Comparison of ENCODE assay signal across 9 mouse cellular contexts in genomic region chr10:111107387-111107786, GRCm38 (mm10). TPM values are rescaled to one million over a fixed set of nuclear protein-coding genes. Genes with fewer than 3 reads are reported as not detected.
DNase-seq lines count a peak whose midpoint lies in the region; ATAC-seq and TF ChIP-seq lines count a peak whose summit lies in the region.
"Had no signal": no experiment of that assay in that cellular context is flagged by ENCODE, and none has a peak within 500 bp of the region (broad histone marks: within the 10 kb centered on the region; RNA-seq: fewer than 3 reads in every experiment).

No protein-coding gene starts in this region.

- peak; percentile 79 for TF ChIP-seq CTCF in heart, adult 2 months (IDR thresholded peaks at IDR 0.05)
- peak; percentile 73 for TF ChIP-seq CTCF in left cerebral cortex, adult 2 months (IDR thresholded peaks at IDR 0.05)

- ATAC-seq in heart, embryonic 12.5 days (ENCODE audit: insufficient number of reproducible peaks, low FRiP score) = no peak
- peak; percentile 71 for ATAC-seq in CD4-positive, CD25-positive, alpha-beta regulatory T cell, adult 4 months

- H3K79me2 ChIP-seq in heart, adult 2 months (replicated peaks; ENCODE audit: control insufficient read depth, insufficient read depth, low read length) = no peaks in the 10 kb centered on the region

- 57% methylated on average over 7 of the region's 7 CpGs for WGBS in heart, adult 2 months
- 51% methylated on average over 7 of the region's 7 CpGs for WGBS in heart, embryonic 12.5 days

- TF ChIP-seq POLR2A in heart, adult 2 months (IDR thresholded peaks at IDR 0.05; ENCODE audit: insufficient read depth, low read depth, low read length) = no peak

- H3K4me3 ChIP-seq in heart, adult 2 months = no peak overlapping the region
- no peak overlapping the region for H3K4me3 ChIP-seq in heart, embryonic 12.5 days
- H3K4me3 ChIP-seq in left cerebral cortex, adult 2 months = no peak overlapping the region
- peak overlapping the region; percentile 76 for H3K4me3 ChIP-seq in megakaryocyte, embryonic 14.5 days (replicated peaks)
- H3K4me3 ChIP-seq: myocyte had no signal

- TF ChIP-seq EP300 in heart, adult 2 months (IDR thresholded peaks at IDR 0.05; ENCODE audit: insufficient read depth, low read depth, low read length) = 0 out of 2 replicates have a peak, but pooled peaks have one; percentile 13

- H3K4me2 ChIP-seq in heart, embryonic 12.5 days = no peak overlapping the region

- peaks cover 5% of the 10 kb centered on the region for H3K4me1 ChIP-seq in heart, adult 2 months (ENCODE audit: control insufficient read depth, insufficient read depth, low read length)
- H3K4me1 ChIP-seq in heart, embryonic 12.5 days (replicated peaks) = peaks cover 17% of the 10 kb centered on the region
- H3K4me1 ChIP-seq in megakaryocyte, embryonic 14.5 days = peaks cover 50% of the 10 kb centered on the region

- H3K9ac ChIP-seq in heart, adult 2 months (ENCODE audit: low read depth, low read length) = no peak overlapping the region
- H3K9ac ChIP-seq in heart, embryonic 12.5 days = no peak overlapping the region

- H3K27ac ChIP-seq in heart, adult 2 months = no peak overlapping the region
- H3K27ac ChIP-seq in heart, embryonic 12.5 days (ENCODE audit: poor library complexity, severe bottlenecking) = no peak overlapping the region
- H3K27ac ChIP-seq in left cerebral cortex, adult 2 months = no peak overlapping the region

- intact Hi-C loops in heart, adult 2 months (cut with DNase I) = no loop called here
- intact Hi-C loops in left cerebral cortex, adult 2 months (cut with DNase I) = loop anchor here (5.0 kb wide), 1 partner anchor 55 kb away; the partner anchor contains the start of gene Osbpl8

- H3K9me3 ChIP-seq in heart, embryonic 12.5 days (replicated peaks) = no peaks in the 10 kb centered on the region
- 0 out of 2 replicates have a peak, but pooled peaks cover 3% of the 10 kb centered on the region for H3K9me3 ChIP-seq in megakaryocyte, embryonic 14.5 days

- H3K36me3 ChIP-seq in heart, adult 2 months (ENCODE audit: control insufficient read depth, insufficient read depth, low read length) = no peaks in the 10 kb centered on the region
- no peaks in the 10 kb centered on the region for H3K36me3 ChIP-seq in heart, embryonic 12.5 days
- no peaks in the 10 kb centered on the region for H3K36me3 ChIP-seq in megakaryocyte, embryonic 14.5 days (replicated peaks; ENCODE audit: low read length)

- DNase-seq in heart, adult 2 months = peak; percentile 52 to 78
- DNase-seq in c-Kit-positive CD71-negative TER-119-negative erythroid progenitor cells, embryonic 14.5 days (ENCODE audit: low read depth) = peak; percentile 69
- peak; percentile 28 to 30 for DNase-seq in gastrocnemius, adult 8-10 months (ENCODE audit: low spot score in 2 of 2)
- DNase-seq in left cerebral cortex, adult 2 months (ENCODE audit: extremely low spot score in 1 of 2, low spot score in 2 of 2) = peak; percentile 47 to 66
- DNase-seq in spleen, postnatal 36 days (ENCODE audit: low spot score in 2 of 2) = peak; percentile 64 to 77

- H3K27me3 ChIP-seq in heart, adult 2 months (ENCODE audit: control insufficient read depth, insufficient read depth, low read length) = no peaks in the 10 kb centered on the region
- no peaks in the 10 kb centered on the region for H3K27me3 ChIP-seq in heart, embryonic 12.5 days (replicated peaks)
- no peaks in the 10 kb centered on the region for H3K27me3 ChIP-seq in megakaryocyte, embryonic 14.5 days (replicated peaks)

RNA-seq across cellular contexts. Expression of gene Osbpl8, which starts 57.2 kb away (rescaled TPM):
- total RNA-seq in heart, adult 2 months (2021) = 10 to 100 TPM; 70.0 to 73.7 TPM
- polyA plus RNA-seq in heart, adult 2 months (2012; rRNA removed) = 10.9 and 23.9 TPM in 2 replicates
- polyA plus RNA-seq in heart, embryonic 12.5 days (2016; fragmentation: Nextera tagmentation; extraction: Ambion mirVana) = 35.3 and 37.0 TPM in 2 replicates
- 10 to 100 TPM; 12.9 to 13.2 TPM for polyA plus RNA-seq in CD4-positive, CD25-positive, alpha-beta regulatory T cell, adult 4 months (2017; shearing (Covaris generic))
- 10 to 100 TPM; 13.7 to 16.9 (median 14.6) TPM for total RNA-seq in gastrocnemius, adult 8-10 months (2022)
- 100 to 1,000 TPM in 1 of 2 experiments, 10 to 100 TPM in 1; 93.8 to 104 TPM for total RNA-seq in left cerebral cortex, adult 2 months (2021)
- polyA plus RNA-seq in megakaryocyte, embryonic 14.5 days (2012; ENCODE audit: insufficient read depth, low replicate concordance) = 1.1 and 1.3 TPM in 2 replicates
